ENCODE assay signal across 10 mouse cellular contexts in genomic region chr5:123669991-123670799, GRCm38 (mm10). TPM values are rescaled to one million over a fixed set of nuclear protein-coding genes. Genes with fewer than 3 reads are reported as not detected.
DNase-seq lines count a peak whose midpoint lies in the region; ATAC-seq lines count a peak whose summit lies in the region.
"Had no signal": no experiment of that assay in that cellular context is flagged by ENCODE, and none has a peak within 500 bp of the region (broad histone marks: within the 10 kb centered on the region; RNA-seq: fewer than 3 reads in every experiment).

No protein-coding gene starts in this region.

- peak overlapping the region; percentile 52; the same call in 1 of the 2 replicates for H3K4me2 ChIP-seq in heart, embryonic 13.5 days
- no peak overlapping the region for H3K4me2 ChIP-seq in hindbrain, embryonic 14.5 days (replicated peaks)
- H3K4me2 ChIP-seq in stomach, embryonic 16.5 days (ENCODE audit: low read depth, low read length): no peak overlapping the region; the same call in 1 of the 2 replicates

- no peak for DNase-seq in heart, postnatal 14 days
- DNase-seq in ovary, postnatal 36 days (ENCODE audit: low spot score): peak; percentile 35
- no peak for DNase-seq in ovary, postnatal 10 days (ENCODE audit: low spot score)
- DNase-seq in hindbrain, embryonic 14.5 days (ENCODE audit: low spot score): no peak
- no peak for DNase-seq in right cerebral cortex, postnatal 25 days
- no peak for DNase-seq in cerebellum, adult 11 months
- DNase-seq: midbrain, embryonic 14.5 days had no signal

- H3K36me3 ChIP-seq in heart, embryonic 13.5 days: no peaks in the 10 kb centered on the region
- no peaks in the 10 kb centered on the region; the same call in 1 of the 2 replicates for H3K36me3 ChIP-seq in hindbrain, embryonic 14.5 days (replicated peaks; ENCODE audit: control insufficient read depth, insufficient read depth)
- no peaks in the 10 kb centered on the region for H3K36me3 ChIP-seq in stomach, embryonic 16.5 days (ENCODE audit: control insufficient read depth, insufficient read depth, low read length)

- peak overlapping the region; percentile 55 for H3K9ac ChIP-seq in heart, embryonic 13.5 days
- H3K9ac ChIP-seq in hindbrain, embryonic 14.5 days: no peak overlapping the region
- no peak overlapping the region for H3K9ac ChIP-seq in stomach, embryonic 16.5 days (ENCODE audit: low read length)

- H3K4me3 ChIP-seq in heart, embryonic 13.5 days: 0 out of 2 replicates have a peak overlapping the region, but pooled peaks have one; percentile 11
- no peak overlapping the region for H3K4me3 ChIP-seq in hindbrain, embryonic 14.5 days (replicated peaks; ENCODE audit: low read length)
- H3K4me3 ChIP-seq in stomach, embryonic 16.5 days (replicated peaks; ENCODE audit: low read length): no peak overlapping the region
- H3K4me3 ChIP-seq: erythroblast, embryonic 14.5 days had no signal

- H3K4me1 ChIP-seq in heart, embryonic 13.5 days: peaks cover 80% of the 10 kb centered on the region
- peaks cover 11% of the 10 kb centered on the region; the same call in 1 of the 2 replicates for H3K4me1 ChIP-seq in hindbrain, embryonic 14.5 days (replicated peaks; ENCODE audit: control insufficient read depth, insufficient read depth, low read length)
- H3K4me1 ChIP-seq in stomach, embryonic 16.5 days (ENCODE audit: control insufficient read depth, insufficient read depth, low read length): peaks cover 6% of the 10 kb centered on the region

- H3K9me3 ChIP-seq in heart, embryonic 13.5 days: no peaks in the 10 kb centered on the region
- H3K9me3 ChIP-seq in hindbrain, embryonic 14.5 days (ENCODE audit: control insufficient read depth, low read length): no peaks in the 10 kb centered on the region
- H3K9me3 ChIP-seq in stomach, embryonic 16.5 days (replicated peaks; ENCODE audit: control insufficient read depth, low read length): no peaks in the 10 kb centered on the region

- no peaks in the 10 kb centered on the region for H3K27me3 ChIP-seq in heart, embryonic 13.5 days (replicated peaks)
- H3K27me3 ChIP-seq in hindbrain, embryonic 14.5 days (ENCODE audit: control insufficient read depth, insufficient read depth, low read length): no peaks in the 10 kb centered on the region
- no peaks in the 10 kb centered on the region for H3K27me3 ChIP-seq in stomach, embryonic 16.5 days (ENCODE audit: control insufficient read depth, insufficient read depth, low read length)

- peak overlapping the region; percentile 73 for H3K27ac ChIP-seq in heart, embryonic 13.5 days (replicated peaks)
- peak overlapping the region; percentile 54; the same call in 1 of the 2 replicates for H3K27ac ChIP-seq in hindbrain, embryonic 14.5 days
- peak overlapping the region; percentile 5; the same call in 1 of the 2 replicates for H3K27ac ChIP-seq in stomach, embryonic 16.5 days (ENCODE audit: low read length)

- intact Hi-C loops in heart, postnatal 14 days (cut with DNase I): no loop called here

- WGBS in heart, embryonic 13.5 days: 69% methylated on average over 9 of the region's 9 CpGs
- WGBS in hindbrain, embryonic 14.5 days: 80% methylated on average over 9 of the region's 9 CpGs
- 66% methylated on average over 9 of the region's 9 CpGs for WGBS in stomach, embryonic 16.5 days

- ATAC-seq in heart, embryonic 13.5 days (ENCODE audit: extremely low read depth, insufficient number of reproducible peaks, low FRiP score, low TSS enrichment): no peak
- no peak for ATAC-seq in hindbrain, embryonic 14.5 days (ENCODE audit: low FRiP score)
- ATAC-seq in stomach, embryonic 16.5 days (ENCODE audit: insufficient read depth, low FRiP score): no peak

RNA-seq across cellular contexts. Expression of gene Clip1, which starts 14.2 kb away (rescaled TPM):
- polyA plus RNA-seq in heart, embryonic 13.5 days (2015; fragmentation: Nextera tagmentation; extraction: Ambion mirVana): 48.0 and 48.9 TPM in 2 replicates
- total RNA-seq in heart, postnatal 14 days (2021): 100 to 1,000 TPM; 118 to 125 TPM
- 70.7 and 72.9 TPM in 2 replicates for polyA plus RNA-seq in hindbrain, embryonic 14.5 days (2014; fragmentation: Nextera tagmentation; extraction: Ambion mirVana)
- polyA plus RNA-seq in stomach, embryonic 16.5 days (2015; fragmentation: Nextera tagmentation; extraction: Ambion mirVana): 40.6 and 46.1 TPM in 2 replicates

RNA-seq across cellular contexts. Expression of gene Zcchc8, which starts 50.7 kb away (rescaled TPM):
- 53.4 and 56.1 TPM in 2 replicates for polyA plus RNA-seq in heart, embryonic 13.5 days (2015; fragmentation: Nextera tagmentation; extraction: Ambion mirVana)
- total RNA-seq in heart, postnatal 14 days (2021): 10 to 100 TPM; 30.9 to 35.7 TPM
- 55.5 and 61.0 TPM in 2 replicates for polyA plus RNA-seq in hindbrain, embryonic 14.5 days (2014; fragmentation: Nextera tagmentation; extraction: Ambion mirVana)
- polyA plus RNA-seq in stomach, embryonic 16.5 days (2015; fragmentation: Nextera tagmentation; extraction: Ambion mirVana): 61.1 and 64.5 TPM in 2 replicates

Comparison
In these comparisons a context has a peak if more than half of its experiments do, and no peak if none do; other contexts are left out.
1. H3K27ac ChIP-seq: peak in every context shown above with its lines; median percentile 73 in heart, embryonic 13.5 days; 54 in hindbrain, embryonic 14.5 days; 5 in stomach, embryonic 16.5 days.